Mouse (Mus musculus): ENCODE measurements around the gene Ap1m1. TPM values are rescaled to one million over a fixed set of nuclear protein-coding genes. Genes with fewer than 3 reads are reported as not detected.

The Ap1m1 gene
- polyA plus RNA-seq, 1 experiment = 30.1 TPM

DNA sequence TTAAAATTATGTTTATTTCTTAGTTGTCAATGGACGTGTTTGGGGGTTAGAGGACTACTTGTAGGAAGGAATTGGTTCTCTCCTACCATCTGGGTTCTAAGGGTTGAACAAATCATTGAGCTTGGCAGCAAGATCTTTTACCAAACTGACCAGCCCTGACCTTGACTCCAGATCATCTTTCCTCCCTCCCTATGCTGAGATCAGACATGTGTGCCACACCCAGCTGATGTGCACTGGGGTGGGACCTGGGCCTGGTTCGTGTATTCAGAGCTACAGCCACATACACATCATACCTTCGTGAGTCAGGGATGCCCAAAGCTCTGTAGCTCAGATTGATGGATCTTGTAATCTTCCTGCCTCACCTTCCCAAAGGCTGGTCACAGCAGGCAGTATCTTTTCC is 31.9 kb downstream of the Ap1m1 start:
- no peaks in the 10 kb centered on the region for H3K36me3 ChIP-seq (ENCODE audit: control insufficient read depth, insufficient read depth, low read length, poor library complexity, severe bottlenecking)
- 0 out of 2 replicates have a peak overlapping the region, but pooled peaks have one; percentile 2 for H3K9ac ChIP-seq (ENCODE audit: low read depth, poor library complexity, severe bottlenecking)
- TF ChIP-seq EP300 (IDR thresholded peaks at IDR 0.05; ENCODE audit: insufficient read depth, low read depth, low read length) = no peak
- TF ChIP-seq CTCF (IDR thresholded peaks at IDR 0.05; ENCODE audit: low read depth, low read length) = no peak
- no peak for TF ChIP-seq POLR2A (IDR thresholded peaks at IDR 0.05; ENCODE audit: insufficient read depth, low read length)
- no peak overlapping the region for H3K4me3 ChIP-seq (ENCODE audit: low read depth, low read length)
- no peaks in the 10 kb centered on the region for H3K4me1 ChIP-seq (ENCODE audit: control insufficient read depth, insufficient read depth, low read length)
- no peaks in the 10 kb centered on the region for H3K9me3 ChIP-seq (replicated peaks; ENCODE audit: control insufficient read depth, insufficient read depth, low read length, poor library complexity, severe bottlenecking)
- peak overlapping the region; percentile 47 for H3K27ac ChIP-seq (ENCODE audit: insufficient read depth, low read length)
- no peaks in the 10 kb centered on the region for H3K27me3 ChIP-seq (ENCODE audit: control insufficient read depth, insufficient read depth, low read length, poor library complexity, severe bottlenecking)

- H3K4me3 ChIP-seq (ENCODE audit: low read depth, low read length) = no peak overlapping the region
- 0 out of 2 replicates have a peak overlapping the region, but pooled peaks have one; percentile 2 for H3K9ac ChIP-seq (ENCODE audit: low read depth, poor library complexity, severe bottlenecking)
- H3K9me3 ChIP-seq (replicated peaks; ENCODE audit: control insufficient read depth, insufficient read depth, low read length, poor library complexity, severe bottlenecking) = no peaks in the 10 kb centered on the region
- H3K27me3 ChIP-seq (ENCODE audit: control insufficient read depth, insufficient read depth, low read length, poor library complexity, severe bottlenecking) = no peaks in the 10 kb centered on the region
- no peaks in the 10 kb centered on the region for H3K4me1 ChIP-seq (ENCODE audit: control insufficient read depth, insufficient read depth, low read length)
- peak; percentile 86 for TF ChIP-seq CTCF (IDR thresholded peaks at IDR 0.05; ENCODE audit: low read depth, low read length)
- no peak for TF ChIP-seq POLR2A (IDR thresholded peaks at IDR 0.05; ENCODE audit: insufficient read depth, low read length)
- no peak for TF ChIP-seq EP300 (IDR thresholded peaks at IDR 0.05; ENCODE audit: insufficient read depth, low read depth, low read length)
- H3K36me3 ChIP-seq (ENCODE audit: control insufficient read depth, insufficient read depth, low read length, poor library complexity, severe bottlenecking) = no peaks in the 10 kb centered on the region
- H3K27ac ChIP-seq (ENCODE audit: insufficient read depth, low read length) = peak overlapping the region; percentile 47
Observed at GRCm38 (mm10) chr8:72272361-72272760, 32.5 kb downstream of the Ap1m1 start.

GRCm38 (mm10) chr8:72273111-72273770 is 33.4 kb downstream of the Ap1m1 start:
- TF ChIP-seq EP300 (IDR thresholded peaks at IDR 0.05; ENCODE audit: insufficient read depth, low read depth, low read length) (no peak), CTCF (IDR thresholded peaks at IDR 0.05; ENCODE audit: low read depth, low read length) (peak; percentile 29), POLR2A (IDR thresholded peaks at IDR 0.05; ENCODE audit: insufficient read depth, low read length) (no peak)
- no peaks in the 10 kb centered on the region for H3K36me3 ChIP-seq (ENCODE audit: control insufficient read depth, insufficient read depth, low read length, poor library complexity, severe bottlenecking)
- no peak overlapping the region for H3K9ac ChIP-seq (ENCODE audit: low read depth, poor library complexity, severe bottlenecking)

DNA sequence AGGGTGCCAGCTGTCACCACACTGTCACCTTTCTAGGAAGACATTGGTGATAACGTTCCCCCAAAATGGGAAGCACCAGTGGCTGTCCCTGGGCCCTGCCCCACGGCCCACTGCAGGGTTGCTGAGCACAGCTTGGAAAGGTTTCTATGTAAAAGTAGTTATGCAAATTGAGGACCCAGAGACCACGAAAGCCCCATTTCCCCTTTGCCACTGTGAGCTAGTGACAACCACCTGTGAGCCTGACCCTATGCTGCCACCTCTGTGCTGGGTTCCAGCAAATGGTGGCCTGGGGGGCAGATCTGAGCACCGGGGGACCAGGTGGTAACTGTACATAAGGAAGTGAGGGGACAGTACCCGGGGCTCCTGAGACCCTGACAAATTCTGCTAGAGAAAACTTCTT is 34.0 kb downstream of the Ap1m1 start:
- no peaks in the 10 kb centered on the region for H3K4me1 ChIP-seq (ENCODE audit: control insufficient read depth, insufficient read depth, low read length)
- no peak overlapping the region for H3K4me3 ChIP-seq (ENCODE audit: low read depth, low read length)
- no peak for TF ChIP-seq EP300 (IDR thresholded peaks at IDR 0.05; ENCODE audit: insufficient read depth, low read depth, low read length)
- TF ChIP-seq CTCF (IDR thresholded peaks at IDR 0.05; ENCODE audit: low read depth, low read length) = no peak
- no peak for TF ChIP-seq POLR2A (IDR thresholded peaks at IDR 0.05; ENCODE audit: insufficient read depth, low read length)
- H3K9ac ChIP-seq (ENCODE audit: low read depth, poor library complexity, severe bottlenecking) = no peak overlapping the region
- H3K9me3 ChIP-seq (replicated peaks; ENCODE audit: control insufficient read depth, insufficient read depth, low read length, poor library complexity, severe bottlenecking) = no peaks in the 10 kb centered on the region
- H3K27ac ChIP-seq (ENCODE audit: insufficient read depth, low read length) = no peak overlapping the region
- no peaks in the 10 kb centered on the region for H3K27me3 ChIP-seq (ENCODE audit: control insufficient read depth, insufficient read depth, low read length, poor library complexity, severe bottlenecking)
- no peaks in the 10 kb centered on the region for H3K36me3 ChIP-seq (ENCODE audit: control insufficient read depth, insufficient read depth, low read length, poor library complexity, severe bottlenecking)

More at GRCm38 (mm10) chr8:72273111-72273770, 33.4 kb downstream of the Ap1m1 start:
- H3K4me1 ChIP-seq (ENCODE audit: control insufficient read depth, insufficient read depth, low read length) = no peaks in the 10 kb centered on the region
- no peak overlapping the region for H3K4me3 ChIP-seq (ENCODE audit: low read depth, low read length)
- no peaks in the 10 kb centered on the region for H3K9me3 ChIP-seq (replicated peaks; ENCODE audit: control insufficient read depth, insufficient read depth, low read length, poor library complexity, severe bottlenecking)
- no peak overlapping the region for H3K27ac ChIP-seq (ENCODE audit: insufficient read depth, low read length)
- no peaks in the 10 kb centered on the region for H3K27me3 ChIP-seq (ENCODE audit: control insufficient read depth, insufficient read depth, low read length, poor library complexity, severe bottlenecking)

- Histone ChIP-seq H3K27me3 (ENCODE audit: control insufficient read depth, insufficient read depth, low read length, poor library complexity, severe bottlenecking) (no peaks in the 10 kb centered on the region), H3K9me3 (replicated peaks; ENCODE audit: control insufficient read depth, insufficient read depth, low read length, poor library complexity, severe bottlenecking) (no peaks in the 10 kb centered on the region), H3K4me1 (ENCODE audit: control insufficient read depth, insufficient read depth, low read length) (no peaks in the 10 kb centered on the region), H3K27ac (ENCODE audit: insufficient read depth, low read length) (no peak overlapping the region), H3K36me3 (ENCODE audit: control insufficient read depth, insufficient read depth, low read length, poor library complexity, severe bottlenecking) (no peaks in the 10 kb centered on the region), H3K9ac (ENCODE audit: low read depth, poor library complexity, severe bottlenecking) (no peak overlapping the region), H3K4me3 (ENCODE audit: low read depth, low read length) (no peak overlapping the region)
- TF ChIP-seq POLR2A (IDR thresholded peaks at IDR 0.05; ENCODE audit: insufficient read depth, low read length) (no peak), EP300 (IDR thresholded peaks at IDR 0.05; ENCODE audit: insufficient read depth, low read depth, low read length) (no peak), CTCF (IDR thresholded peaks at IDR 0.05; ENCODE audit: low read depth, low read length) (no peak)
Observed at GRCm38 (mm10) chr8:72277244-72277643, 37.4 kb downstream of the Ap1m1 start.

DNA sequence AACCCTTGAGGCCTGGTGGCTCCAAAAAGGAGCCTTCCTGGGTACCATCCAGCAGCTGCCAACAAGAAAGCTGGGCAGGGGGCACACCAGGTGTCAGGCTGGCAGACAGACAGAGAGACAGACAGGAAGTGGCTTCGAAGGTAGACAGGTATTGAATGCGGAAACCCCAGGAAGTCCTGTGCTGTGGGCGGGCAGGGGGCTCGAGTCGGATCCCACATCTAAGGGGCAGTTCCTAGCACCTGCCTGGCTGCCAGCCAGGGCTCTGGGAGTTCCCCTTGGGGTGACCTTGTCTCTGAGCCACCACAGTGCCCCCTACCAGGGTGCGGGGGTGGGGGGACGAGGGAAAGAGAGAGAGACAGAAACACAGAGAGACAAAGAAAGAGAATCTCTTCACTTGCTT is 39.3 kb downstream of the Ap1m1 start:
- Histone ChIP-seq H3K9me3 (replicated peaks; ENCODE audit: control insufficient read depth, insufficient read depth, low read length, poor library complexity, severe bottlenecking) (no peaks in the 10 kb centered on the region), H3K36me3 (ENCODE audit: control insufficient read depth, insufficient read depth, low read length, poor library complexity, severe bottlenecking) (no peaks in the 10 kb centered on the region), H3K9ac (ENCODE audit: low read depth, poor library complexity, severe bottlenecking) (no peak overlapping the region), H3K27me3 (ENCODE audit: control insufficient read depth, insufficient read depth, low read length, poor library complexity, severe bottlenecking) (no peaks in the 10 kb centered on the region), H3K27ac (ENCODE audit: insufficient read depth, low read length) (no peak overlapping the region), H3K4me3 (ENCODE audit: low read depth, low read length) (no peak overlapping the region), H3K4me1 (ENCODE audit: control insufficient read depth, insufficient read depth, low read length) (no peaks in the 10 kb centered on the region)
- TF ChIP-seq CTCF (IDR thresholded peaks at IDR 0.05; ENCODE audit: low read depth, low read length) = no peak
- no peak for TF ChIP-seq EP300 (IDR thresholded peaks at IDR 0.05; ENCODE audit: insufficient read depth, low read depth, low read length)
- no peak for TF ChIP-seq POLR2A (IDR thresholded peaks at IDR 0.05; ENCODE audit: insufficient read depth, low read length)

Measured in ES-Bruce4 (cell line).